Mouse (Mus musculus): ENCODE measurements around the gene Fam193a. TPM values are rescaled to one million over a fixed set of nuclear protein-coding genes. Genes with fewer than 3 reads are reported as not detected.

The Fam193a gene
- polyA plus RNA-seq, 1 experiment from 2014 or later, result 7.6 TPM

GRCm38 (mm10) chr5:34530687-34531086 lies 161.0 kb downstream of the Fam193a start:
- H3K4me2 ChIP-seq (replicated peaks), result no peak overlapping the region
- no peaks in the 10 kb centered on the region for H3K27me3 ChIP-seq (replicated peaks)
- peak; percentile 59 for ATAC-seq
- H3K36me3 ChIP-seq, result no peaks in the 10 kb centered on the region
- H3K27ac ChIP-seq, result peak overlapping the region; percentile 18; the same call in 1 of the 2 replicates
- H3K9me3 ChIP-seq, result no peaks in the 10 kb centered on the region
- no peak overlapping the region for H3K4me3 ChIP-seq (replicated peaks)
- no peak overlapping the region for H3K9ac ChIP-seq
- 35% methylated on average over 4 of the region's 4 CpGs for WGBS
- H3K4me1 ChIP-seq (replicated peaks), result peaks cover 9% of the 10 kb centered on the region; the same call in 1 of the 2 replicates

- Histone ChIP-seq H3K4me1 (replicated peaks) (0 out of 2 replicates have a peak, but pooled peaks cover 4% of the 10 kb centered on the region), H3K9ac (no peak overlapping the region), H3K36me3 (no peaks in the 10 kb centered on the region), H3K4me3 (replicated peaks) (no peak overlapping the region), H3K27me3 (replicated peaks) (no peaks in the 10 kb centered on the region), H3K27ac (no peak overlapping the region), H3K9me3 (no peaks in the 10 kb centered on the region), H3K4me2 (replicated peaks) (no peak overlapping the region)
- no peak for ATAC-seq
- 76% methylated on average over 5 of the region's 5 CpGs for WGBS
Measured at GRCm38 (mm10) chr5:34533066-34533465, 163.3 kb downstream of the Fam193a start.

GRCm38 (mm10) chr5:34533820-34534219 lies 164.1 kb downstream of the Fam193a start:
- Histone ChIP-seq H3K4me3 (replicated peaks) (no peak overlapping the region), H3K36me3 (no peaks in the 10 kb centered on the region), H3K27me3 (replicated peaks) (no peaks in the 10 kb centered on the region), H3K4me1 (replicated peaks) (0 out of 2 replicates have a peak, but pooled peaks cover 6% of the 10 kb centered on the region), H3K9me3 (no peaks in the 10 kb centered on the region), H3K4me2 (replicated peaks) (no peak overlapping the region), H3K9ac (no peak overlapping the region), H3K27ac (no peak overlapping the region)
- ATAC-seq, result no peak
- WGBS, result 74% methylated on average over 3 of the region's 3 CpGs

GRCm38 (mm10) chr5:34534776-34535581 lies 165.2 kb downstream of the Fam193a start:
- 79% methylated on average over 5 of the region's 5 CpGs for WGBS
- H3K27ac ChIP-seq, result no peak overlapping the region
- no peak for ATAC-seq
- H3K4me1 ChIP-seq (replicated peaks), result 0 out of 2 replicates have a peak, but pooled peaks cover 6% of the 10 kb centered on the region
- no peaks in the 10 kb centered on the region for H3K27me3 ChIP-seq (replicated peaks)
- no peaks in the 10 kb centered on the region for H3K36me3 ChIP-seq
- H3K9ac ChIP-seq, result no peak overlapping the region
- no peak overlapping the region for H3K4me3 ChIP-seq (replicated peaks)
- no peak overlapping the region for H3K4me2 ChIP-seq (replicated peaks)
- H3K9me3 ChIP-seq, result no peaks in the 10 kb centered on the region

GRCm38 (mm10) chr5:34535831-34536230 lies 166.1 kb downstream of the Fam193a start:
- H3K4me3 ChIP-seq (replicated peaks), result no peak overlapping the region
- H3K36me3 ChIP-seq, result no peaks in the 10 kb centered on the region
- H3K4me2 ChIP-seq (replicated peaks), result no peak overlapping the region
- H3K9ac ChIP-seq, result no peak overlapping the region
- no peak for ATAC-seq
- 0 out of 2 replicates have a peak, but pooled peaks cover 3% of the 10 kb centered on the region for H3K4me1 ChIP-seq (replicated peaks)
- no peak overlapping the region for H3K27ac ChIP-seq
- H3K27me3 ChIP-seq (replicated peaks), result no peaks in the 10 kb centered on the region
- H3K9me3 ChIP-seq, result no peaks in the 10 kb centered on the region
- 80% methylated on average over 7 of the region's 7 CpGs for WGBS

Other genes starting within 250 kb of the Fam193a start
- 0.51 and 0.84 TPM in 2 replicates for gene Poln, start 200.5 kb upstream of the Fam193a start, polyA plus RNA-seq (2015; fragmentation: Nextera tagmentation; extraction: Ambion mirVana)
- gene Haus3, start 200.4 kb upstream of the Fam193a start, polyA plus RNA-seq (2015; fragmentation: Nextera tagmentation; extraction: Ambion mirVana), result 30.1 and 34.4 TPM in 2 replicates
- gene Mxd4, start 182.2 kb upstream of the Fam193a start, polyA plus RNA-seq (2015; fragmentation: Nextera tagmentation; extraction: Ambion mirVana), result 18.7 and 19.4 TPM in 2 replicates
- 0.47 and 0.65 TPM in 2 replicates for gene Zfyve28, start 81.5 kb upstream of the Fam193a start, polyA plus RNA-seq (2015; fragmentation: Nextera tagmentation; extraction: Ambion mirVana)
- gene Cfap99, start 81.3 kb upstream of the Fam193a start, polyA plus RNA-seq (2015; fragmentation: Nextera tagmentation; extraction: Ambion mirVana), result not detected in 2 replicates
- gene Rnf4, start 33.6 kb upstream of the Fam193a start, polyA plus RNA-seq (2015; fragmentation: Nextera tagmentation; extraction: Ambion mirVana), result 144 and 149 TPM in 2 replicates
- gene Tnip2, start 144.1 kb downstream of the Fam193a start, polyA plus RNA-seq (2015; fragmentation: Nextera tagmentation; extraction: Ambion mirVana), result 14.4 and 16.2 TPM in 2 replicates
- gene Sh3bp2, start 155.9 kb downstream of the Fam193a start, polyA plus RNA-seq (2015; fragmentation: Nextera tagmentation; extraction: Ambion mirVana), result 4.5 and 6.2 TPM in 2 replicates
- gene Add1, start 203.7 kb downstream of the Fam193a start, polyA plus RNA-seq (2015; fragmentation: Nextera tagmentation; extraction: Ambion mirVana), result 141 and 149 TPM in 2 replicates